Mouse (Mus musculus) bone marrow macrophage, adult 2 months (primary cell): ENCODE measurements around the gene Odf3l1.

Experiments used
- CTCF ChIP-seq: IDR thresholded peaks from 2 replicates; pipeline ENCODE4 v1.5.1; 2012; ENCODE audit warnings: low read depth, mild to moderate bottlenecking, low read length, moderate library complexity
- POLR2A ChIP-seq: IDR thresholded peaks from 2 replicates; pipeline ENCODE4 v1.6.1; 2012; ENCODE audit warnings: mild to moderate bottlenecking, low read depth, low read length, borderline replicate concordance

- TF ChIP-seq CTCF (no peak), POLR2A (no peak)
These were observed 14.2 kb downstream of the Odf3l1 start for GRCm38 (mm10) chr9:56850128-56850904.
